Mouse (Mus musculus): ENCODE data around the gene Xrcc1. TPM values are rescaled to one million over a fixed set of nuclear protein-coding genes. Genes with fewer than 3 reads are reported as not detected.

The Xrcc1 gene
- total and polyA plus RNA-seq, 3 experiments: 52.7 to 211 (median 85.9) TPM

DNA sequence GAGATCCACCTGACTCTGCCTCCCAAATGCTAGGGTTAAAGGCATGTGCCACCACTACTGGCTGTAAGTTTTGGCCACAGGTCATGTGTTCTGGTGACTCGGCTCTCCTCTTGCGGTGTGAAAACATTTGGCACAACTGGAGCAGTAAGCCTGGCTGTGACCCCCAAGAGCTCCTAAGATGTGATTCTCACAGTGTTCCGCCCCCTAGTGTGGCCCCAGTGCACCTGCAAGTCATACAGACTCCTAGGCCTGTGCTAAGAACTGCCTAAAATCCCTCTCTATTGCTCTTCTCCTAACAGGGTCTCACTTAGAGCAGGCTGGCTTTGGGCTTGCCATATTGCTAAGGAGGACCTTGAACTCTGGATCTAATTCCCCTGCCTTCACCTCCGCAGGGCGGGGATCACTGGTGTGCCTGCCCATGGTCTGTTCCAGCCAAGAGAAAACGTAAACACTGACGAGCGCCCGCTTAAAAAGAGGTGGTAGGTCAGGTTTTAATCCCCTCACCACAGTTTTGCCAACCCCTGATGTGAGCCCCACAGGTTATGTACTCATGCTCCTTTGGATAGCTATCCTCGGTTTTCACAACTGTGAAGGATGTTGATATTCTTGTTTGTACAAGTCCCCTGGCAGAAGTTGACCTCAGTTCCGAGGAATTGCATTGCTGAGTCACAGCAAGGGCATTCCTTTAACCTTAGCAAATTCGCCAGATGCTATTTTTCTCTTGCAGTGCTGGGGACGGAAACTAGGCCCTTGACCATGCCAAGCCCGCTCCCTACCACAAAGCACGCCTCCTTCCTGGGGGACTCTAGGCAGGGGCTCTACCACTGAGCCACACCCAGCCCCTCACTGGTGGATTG is 53.4 kb downstream of the Xrcc1 start:
- Histone ChIP-seq H3K27me3 (ENCODE audit: insufficient read depth, low read length) (no peaks in the 10 kb centered on the region), H3K4me1 (ENCODE audit: insufficient read depth, low read depth, low read length) (peaks cover 10% of the 10 kb centered on the region), H3K4me3 (ENCODE audit: low read depth, low read length) (no peak overlapping the region), H3K9me3 (replicated peaks) (no peaks in the 10 kb centered on the region), H3K36me3 (replicated peaks) (peaks cover 14% of the 10 kb centered on the region)
- TF ChIP-seq GATA1 (IDR thresholded peaks at IDR 0.05; ENCODE audit: borderline replicate concordance, low read length) (no peak), GATA2 (IDR thresholded peaks at IDR 0.05; ENCODE audit: borderline replicate concordance, low read depth, low read length) (no peak), POLR2AphosphoS5 (IDR thresholded peaks at IDR 0.05; ENCODE audit: insufficient replicate concordance, low read depth, low read length) (no peak), CTCF (IDR thresholded peaks at IDR 0.05; ENCODE audit: low read depth, low read length) (0 out of 2 replicates have a peak, but pooled peaks have one; percentile 8)
- ATAC-seq (ENCODE audit: extremely low read depth, insufficient number of reproducible peaks, low FRiP score, poor library complexity, severe bottlenecking): no peak
- DNase-seq (ENCODE audit: low spot score): no peak

DNA sequence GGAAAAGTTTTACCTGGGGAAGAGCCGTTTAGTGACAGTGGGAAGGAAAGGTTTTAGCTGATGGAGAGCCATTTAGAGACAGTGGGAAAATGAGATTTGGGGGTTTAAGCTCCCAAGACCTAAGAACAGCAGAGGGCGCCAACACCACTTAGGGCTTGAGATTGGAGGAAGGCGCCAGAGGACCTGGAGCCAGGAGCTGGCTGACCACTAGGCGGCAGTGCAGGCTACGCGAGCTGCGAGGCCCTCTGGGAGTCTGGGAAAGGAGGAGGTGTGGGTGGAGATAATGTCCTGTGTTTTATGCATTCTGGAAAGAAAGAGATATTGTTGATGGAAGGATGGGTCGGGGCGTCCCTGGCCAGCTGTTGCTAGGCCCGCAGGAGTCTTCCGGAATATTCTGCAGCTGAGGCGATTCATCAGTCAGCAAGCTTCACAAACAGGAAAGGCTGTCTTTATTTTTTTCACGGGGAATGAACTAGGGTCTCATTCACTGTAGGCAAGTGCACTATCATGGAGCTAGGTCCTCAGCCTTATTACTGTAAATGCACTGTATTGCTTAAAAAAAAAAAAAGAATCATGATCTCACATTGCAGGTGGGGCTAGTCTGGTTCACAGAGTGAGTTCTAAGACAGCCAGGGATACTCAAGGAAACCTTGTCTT is 55.0 kb downstream of the Xrcc1 start:
- peaks cover 6% of the 10 kb centered on the region for H3K36me3 ChIP-seq (replicated peaks)
- no peaks in the 10 kb centered on the region for H3K9me3 ChIP-seq (replicated peaks)
- H3K27me3 ChIP-seq (ENCODE audit: insufficient read depth, low read length): no peaks in the 10 kb centered on the region
- DNase-seq (ENCODE audit: low spot score) (peak; percentile 75), ATAC-seq (ENCODE audit: extremely low read depth, insufficient number of reproducible peaks, low FRiP score, poor library complexity, severe bottlenecking) (peak; percentile 68)
- peak; percentile 98 for TF ChIP-seq CTCF (IDR thresholded peaks at IDR 0.05; ENCODE audit: low read depth, low read length)
- TF ChIP-seq GATA1 (IDR thresholded peaks at IDR 0.05; ENCODE audit: borderline replicate concordance, low read length): no peak
- no peak for TF ChIP-seq GATA2 (IDR thresholded peaks at IDR 0.05; ENCODE audit: borderline replicate concordance, low read depth, low read length)
- TF ChIP-seq POLR2AphosphoS5 (IDR thresholded peaks at IDR 0.05; ENCODE audit: insufficient replicate concordance, low read depth, low read length): no peak
- no peak for TF ChIP-seq TAL1 (conservative IDR thresholded peaks at IDR 0.05; ENCODE audit: low read depth, low read length)
- H3K4me1 ChIP-seq (ENCODE audit: insufficient read depth, low read depth, low read length): 0 out of 2 replicates have a peak, but pooled peaks cover 3% of the 10 kb centered on the region
- H3K4me3 ChIP-seq (ENCODE audit: low read depth, low read length): no peak overlapping the region

DNA sequence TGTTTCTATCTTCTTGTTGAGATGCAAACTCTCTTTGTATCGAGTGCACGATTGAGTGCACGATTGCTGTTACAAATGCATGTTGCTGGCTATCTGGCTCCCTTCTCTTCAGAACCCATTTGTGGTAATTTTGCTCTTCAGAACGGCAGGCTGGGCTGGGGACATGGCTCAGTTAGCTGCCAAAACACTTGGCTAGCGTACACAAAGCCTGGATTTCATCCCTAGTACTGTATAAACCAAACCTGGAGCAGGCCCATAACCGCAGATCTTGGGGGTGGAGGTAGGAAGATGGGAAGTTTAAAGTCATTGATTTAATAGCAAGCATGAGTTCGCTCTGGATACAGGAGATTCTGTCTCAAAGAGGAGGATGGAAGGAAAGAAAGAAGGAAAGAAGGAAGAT is 59.5 kb downstream of the Xrcc1 start:
- Histone ChIP-seq H3K9me3 (replicated peaks) (no peaks in the 10 kb centered on the region), H3K4me3 (ENCODE audit: low read depth, low read length) (no peak overlapping the region), H3K27me3 (ENCODE audit: insufficient read depth, low read length) (no peaks in the 10 kb centered on the region), H3K36me3 (replicated peaks) (peaks cover 15% of the 10 kb centered on the region), H3K4me1 (ENCODE audit: insufficient read depth, low read depth, low read length) (peaks cover 6% of the 10 kb centered on the region; the same call in 1 of the 2 replicates)
- ATAC-seq (ENCODE audit: extremely low read depth, insufficient number of reproducible peaks, low FRiP score, poor library complexity, severe bottlenecking): no peak
- DNase-seq (ENCODE audit: low spot score): no peak
- TF ChIP-seq TAL1 (conservative IDR thresholded peaks at IDR 0.05; ENCODE audit: low read depth, low read length) (no peak), GATA2 (IDR thresholded peaks at IDR 0.05; ENCODE audit: borderline replicate concordance, low read depth, low read length) (no peak), CTCF (IDR thresholded peaks at IDR 0.05; ENCODE audit: low read depth, low read length) (no peak), POLR2AphosphoS5 (IDR thresholded peaks at IDR 0.05; ENCODE audit: insufficient replicate concordance, low read depth, low read length) (no peak), GATA1 (IDR thresholded peaks at IDR 0.05; ENCODE audit: borderline replicate concordance, low read length) (no peak)

DNA sequence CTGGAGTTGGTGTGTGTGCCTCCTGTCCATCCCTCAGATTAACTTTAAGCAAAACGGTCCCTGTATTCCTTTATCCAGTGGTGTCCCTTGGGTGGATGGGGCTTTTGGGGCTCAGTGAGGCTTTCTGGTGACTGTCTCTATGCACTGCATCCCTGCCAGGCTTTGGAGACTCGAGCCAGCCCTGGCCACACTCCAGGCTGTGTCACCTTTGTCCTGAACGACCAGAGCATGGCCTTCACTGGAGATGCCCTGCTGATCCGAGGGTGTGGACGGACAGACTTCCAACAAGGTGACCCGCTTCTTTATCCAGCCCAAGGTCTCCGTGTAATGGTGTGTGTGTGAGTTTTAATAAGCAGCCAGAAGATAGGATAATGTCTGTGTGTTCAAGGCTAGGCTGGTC is 60.0 kb downstream of the Xrcc1 start:
- H3K9me3 ChIP-seq (replicated peaks): no peaks in the 10 kb centered on the region
- no peak for TF ChIP-seq GATA1 (IDR thresholded peaks at IDR 0.05; ENCODE audit: borderline replicate concordance, low read length)
- TF ChIP-seq GATA2 (IDR thresholded peaks at IDR 0.05; ENCODE audit: borderline replicate concordance, low read depth, low read length): no peak
- no peak for TF ChIP-seq CTCF (IDR thresholded peaks at IDR 0.05; ENCODE audit: low read depth, low read length)
- no peak for TF ChIP-seq POLR2AphosphoS5 (IDR thresholded peaks at IDR 0.05; ENCODE audit: insufficient replicate concordance, low read depth, low read length)
- TF ChIP-seq TAL1 (conservative IDR thresholded peaks at IDR 0.05; ENCODE audit: low read depth, low read length): no peak

DNA sequence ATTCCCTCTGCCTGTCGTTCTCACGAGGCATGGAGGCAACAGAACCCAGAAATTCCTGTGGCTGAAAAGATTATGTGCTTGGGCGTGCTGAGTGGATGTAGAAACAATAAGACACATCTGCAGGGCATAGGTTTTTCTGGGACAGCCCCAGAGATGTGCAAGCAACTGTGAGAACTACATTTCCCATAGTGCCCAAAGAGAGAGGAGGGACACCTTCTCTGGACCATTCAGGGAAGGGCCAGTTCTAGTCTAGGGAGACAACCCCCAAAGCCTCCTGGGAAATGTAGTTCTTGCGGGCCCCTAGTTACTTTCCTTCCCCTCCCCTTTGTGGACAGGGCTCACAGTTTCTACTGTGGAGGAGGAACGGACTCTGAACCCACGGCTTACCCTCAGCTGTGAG is 61.9 kb downstream of the Xrcc1 start:
- no peak for TF ChIP-seq TAL1 (conservative IDR thresholded peaks at IDR 0.05; ENCODE audit: low read depth, low read length)
- no peak for TF ChIP-seq GATA2 (IDR thresholded peaks at IDR 0.05; ENCODE audit: borderline replicate concordance, low read depth, low read length)
- no peak for TF ChIP-seq POLR2AphosphoS5 (IDR thresholded peaks at IDR 0.05; ENCODE audit: insufficient replicate concordance, low read depth, low read length)
- no peak for TF ChIP-seq GATA1 (IDR thresholded peaks at IDR 0.05; ENCODE audit: borderline replicate concordance, low read length)
- Histone ChIP-seq H3K4me1 (ENCODE audit: insufficient read depth, low read depth, low read length) (peaks cover 11% of the 10 kb centered on the region), H3K36me3 (replicated peaks) (peaks cover 23% of the 10 kb centered on the region), H3K9me3 (replicated peaks) (no peaks in the 10 kb centered on the region), H3K4me3 (ENCODE audit: low read depth, low read length) (no peak overlapping the region), H3K27me3 (ENCODE audit: insufficient read depth, low read length) (peaks cover 8% of the 10 kb centered on the region; the same call in 1 of the 2 replicates)
- DNase-seq (ENCODE audit: low spot score) (peak; percentile 52), ATAC-seq (ENCODE audit: extremely low read depth, insufficient number of reproducible peaks, low FRiP score, poor library complexity, severe bottlenecking) (no peak)

More for the DNA sequence above, 60.0 kb downstream of the Xrcc1 start:
- Histone ChIP-seq H3K36me3 (replicated peaks) (peaks cover 15% of the 10 kb centered on the region), H3K4me3 (ENCODE audit: low read depth, low read length) (no peak overlapping the region), H3K27me3 (ENCODE audit: insufficient read depth, low read length) (no peaks in the 10 kb centered on the region; the same call in 1 of the 2 replicates), H3K4me1 (ENCODE audit: insufficient read depth, low read depth, low read length) (peaks cover 7% of the 10 kb centered on the region; the same call in 1 of the 2 replicates)
- ATAC-seq (ENCODE audit: extremely low read depth, insufficient number of reproducible peaks, low FRiP score, poor library complexity, severe bottlenecking): no peak
- DNase-seq (ENCODE audit: low spot score): no peak

DNA sequence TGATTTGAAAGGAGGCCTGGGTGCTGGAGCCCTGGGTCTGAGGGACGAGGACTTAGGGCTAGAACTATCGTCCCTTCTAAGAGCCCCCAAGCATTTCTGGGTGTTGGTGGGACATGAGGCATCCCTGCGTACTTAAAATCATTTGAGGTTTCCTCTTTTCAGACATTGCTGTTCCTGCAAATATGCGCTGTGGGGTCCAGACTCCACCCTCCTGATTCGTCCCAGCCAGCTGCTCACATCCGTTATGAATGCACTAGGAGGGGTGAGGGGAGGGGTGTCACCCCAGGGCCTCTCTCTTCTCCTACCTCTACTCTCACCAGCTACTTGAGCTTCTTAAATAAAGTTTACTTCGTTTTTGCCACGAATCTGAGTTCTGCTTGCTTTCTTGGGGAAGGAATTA is 62.5 kb downstream of the Xrcc1 start:
- DNase-seq (ENCODE audit: low spot score) (no peak), ATAC-seq (ENCODE audit: extremely low read depth, insufficient number of reproducible peaks, low FRiP score, poor library complexity, severe bottlenecking) (no peak)
- Histone ChIP-seq H3K9me3 (replicated peaks) (no peaks in the 10 kb centered on the region), H3K27me3 (ENCODE audit: insufficient read depth, low read length) (peaks cover 8% of the 10 kb centered on the region; the same call in 1 of the 2 replicates), H3K4me3 (ENCODE audit: low read depth, low read length) (no peak overlapping the region), H3K4me1 (ENCODE audit: insufficient read depth, low read depth, low read length) (peaks cover 11% of the 10 kb centered on the region), H3K36me3 (replicated peaks) (peaks cover 23% of the 10 kb centered on the region)
- TF ChIP-seq CTCF (IDR thresholded peaks at IDR 0.05; ENCODE audit: low read depth, low read length) (no peak), POLR2AphosphoS5 (IDR thresholded peaks at IDR 0.05; ENCODE audit: insufficient replicate concordance, low read depth, low read length) (no peak), GATA2 (IDR thresholded peaks at IDR 0.05; ENCODE audit: borderline replicate concordance, low read depth, low read length) (no peak), TAL1 (conservative IDR thresholded peaks at IDR 0.05; ENCODE audit: low read depth, low read length) (no peak), GATA1 (IDR thresholded peaks at IDR 0.05; ENCODE audit: borderline replicate concordance, low read length) (no peak)

Measured in G1E (cell line).